Mouse (Mus musculus): ENCODE measurements around the gene Emcn. TPM values are rescaled to one million over a fixed set of nuclear protein-coding genes. Genes with fewer than 3 reads are reported as not detected.

Emcn gene
- polyA plus RNA-seq, 1 experiment from 2014 or later = 9.5 TPM

- 93% methylated on average over 4 of the region's 4 CpGs for WGBS
- Histone ChIP-seq H3K9me3 (ENCODE audit: control insufficient read depth, low read length) (no peaks in the 10 kb centered on the region), H3K4me3 (replicated peaks; ENCODE audit: low read length) (no peak overlapping the region), H3K4me1 (replicated peaks; ENCODE audit: control insufficient read depth, insufficient read depth, low read length) (no peaks in the 10 kb centered on the region), H3K27ac (ENCODE audit: low read length) (no peak overlapping the region), H3K9ac (replicated peaks; ENCODE audit: low read depth, low read length) (no peak overlapping the region), H3K4me2 (ENCODE audit: low read length) (no peak overlapping the region), H3K36me3 (ENCODE audit: control insufficient read depth, insufficient read depth) (no peaks in the 10 kb centered on the region), H3K27me3 (replicated peaks; ENCODE audit: control insufficient read depth, insufficient read depth, low read length) (no peaks in the 10 kb centered on the region)
- ATAC-seq = no peak
Observed at GRCm38 (mm10) chr3:137466766-137467165, 125.9 kb downstream of the Emcn start.

GRCm38 (mm10) chr3:137467386-137467785 lies 126.5 kb downstream of the Emcn start:
- Histone ChIP-seq H3K4me2 (ENCODE audit: low read length) (no peak overlapping the region), H3K36me3 (ENCODE audit: control insufficient read depth, insufficient read depth) (no peaks in the 10 kb centered on the region), H3K27ac (ENCODE audit: low read length) (no peak overlapping the region), H3K4me3 (replicated peaks; ENCODE audit: low read length) (no peak overlapping the region), H3K9me3 (ENCODE audit: control insufficient read depth, low read length) (no peaks in the 10 kb centered on the region), H3K4me1 (replicated peaks; ENCODE audit: control insufficient read depth, insufficient read depth, low read length) (no peaks in the 10 kb centered on the region), H3K27me3 (replicated peaks; ENCODE audit: control insufficient read depth, insufficient read depth, low read length) (no peaks in the 10 kb centered on the region), H3K9ac (replicated peaks; ENCODE audit: low read depth, low read length) (no peak overlapping the region)
- ATAC-seq = no peak
- 94% methylated on average over 1 of the region's 1 CpGs for WGBS

- no peak overlapping the region for H3K4me3 ChIP-seq (replicated peaks; ENCODE audit: low read length)
- no peaks in the 10 kb centered on the region for H3K4me1 ChIP-seq (replicated peaks; ENCODE audit: control insufficient read depth, insufficient read depth, low read length)
- H3K9ac ChIP-seq (replicated peaks; ENCODE audit: low read depth, low read length) = no peak overlapping the region
- H3K4me2 ChIP-seq (ENCODE audit: low read length) = no peak overlapping the region
- no peak overlapping the region for H3K27ac ChIP-seq (ENCODE audit: low read length)
- H3K27me3 ChIP-seq (replicated peaks; ENCODE audit: control insufficient read depth, insufficient read depth, low read length) = no peaks in the 10 kb centered on the region
- H3K36me3 ChIP-seq (ENCODE audit: control insufficient read depth, insufficient read depth) = no peaks in the 10 kb centered on the region
- no peaks in the 10 kb centered on the region for H3K9me3 ChIP-seq (ENCODE audit: control insufficient read depth, low read length)
- ATAC-seq = no peak
- WGBS = 81% methylated on average over 1 of the region's 1 CpGs
Observed at GRCm38 (mm10) chr3:137472145-137472544, 131.3 kb downstream of the Emcn start.

- H3K9ac ChIP-seq (replicated peaks; ENCODE audit: low read depth, low read length) = no peak overlapping the region
- ATAC-seq = no peak; the same call in 1 of the 2 replicates
- no peak overlapping the region for H3K4me3 ChIP-seq (replicated peaks; ENCODE audit: low read length)
- H3K27ac ChIP-seq (ENCODE audit: low read length) = no peak overlapping the region
- no peak overlapping the region for H3K4me2 ChIP-seq (ENCODE audit: low read length)
- 29% methylated on average over 7 of the region's 7 CpGs for WGBS
- H3K4me1 ChIP-seq (replicated peaks; ENCODE audit: control insufficient read depth, insufficient read depth, low read length) = peaks cover 12% of the 10 kb centered on the region
- no peaks in the 10 kb centered on the region for H3K27me3 ChIP-seq (replicated peaks; ENCODE audit: control insufficient read depth, insufficient read depth, low read length)
- H3K9me3 ChIP-seq (ENCODE audit: control insufficient read depth, low read length) = no peaks in the 10 kb centered on the region; the same call in 1 of the 2 replicates
- H3K36me3 ChIP-seq (ENCODE audit: control insufficient read depth, insufficient read depth) = no peaks in the 10 kb centered on the region
Observed at GRCm38 (mm10) chr3:137479761-137480339, 139.0 kb downstream of the Emcn start.

- Histone ChIP-seq H3K4me1 (replicated peaks; ENCODE audit: control insufficient read depth, insufficient read depth, low read length) (peaks cover 12% of the 10 kb centered on the region), H3K9me3 (ENCODE audit: control insufficient read depth, low read length) (no peaks in the 10 kb centered on the region; the same call in 1 of the 2 replicates), H3K4me2 (ENCODE audit: low read length) (no peak overlapping the region), H3K27ac (ENCODE audit: low read length) (no peak overlapping the region), H3K4me3 (replicated peaks; ENCODE audit: low read length) (no peak overlapping the region), H3K9ac (replicated peaks; ENCODE audit: low read depth, low read length) (no peak overlapping the region), H3K27me3 (replicated peaks; ENCODE audit: control insufficient read depth, insufficient read depth, low read length) (no peaks in the 10 kb centered on the region), H3K36me3 (ENCODE audit: control insufficient read depth, insufficient read depth) (no peaks in the 10 kb centered on the region)
- ATAC-seq = no peak
Observed at GRCm38 (mm10) chr3:137481157-137481556, 140.3 kb downstream of the Emcn start.

All from forebrain, embryonic 16.5 days (tissue).